Mouse (Mus musculus) heart, embryonic 11.5 days (tissue): ENCODE results near the gene Frmd4b. TPM values are rescaled to one million over a fixed set of nuclear protein-coding genes. Genes with fewer than 3 reads are reported as not detected.

ENCODE experiments used
- ATAC-seq: fragments of 200-750 bp; cut with Nextera tagmentation; replicated peaks from 2 replicates; pipeline ENCODE4 v1.8.0; 2017; ENCODE audit warnings: moderate library complexity; ENCODE audit not compliant: insufficient number of reproducible peaks, low FRiP score, low TSS enrichment
- H3K27ac ChIP-seq: fragments of 300-500 bp; sonication (generic); 2 replicates; pipeline ENCODE4 v1.5.1; 2014; ENCODE audit warnings: mild to moderate bottlenecking, low read depth, low read length
- H3K27me3 ChIP-seq: fragments of 300-500 bp; sonication (generic); 2 replicates; pipeline ENCODE4 v1.6.1; 2014; ENCODE audit warnings: mild to moderate bottlenecking, low read length, mixed read lengths; ENCODE audit not compliant: control insufficient read depth, insufficient read depth
- H3K36me3 ChIP-seq: fragments of 300-500 bp; sonication (generic); 2 replicates; pipeline ENCODE4 v1.6.1; 2014; ENCODE audit warnings: mild to moderate bottlenecking, low read length, moderate library complexity, mixed read lengths; ENCODE audit not compliant: control insufficient read depth, insufficient read depth
- H3K4me1 ChIP-seq: fragments of 300-500 bp; sonication (generic); 2 replicates; pipeline ENCODE4 v1.6.1; 2014; ENCODE audit warnings: low read length; ENCODE audit not compliant: control insufficient read depth, insufficient read depth
- H3K4me2 ChIP-seq: fragments of 300-500 bp; sonication (generic); 2 replicates; pipeline ENCODE4 v1.6.1; 2014; ENCODE audit warnings: mild to moderate bottlenecking, moderate library complexity
- H3K4me3 ChIP-seq: fragments of 300-500 bp; sonication (generic); 2 replicates; pipeline ENCODE4 v1.5.1; 2014; ENCODE audit warnings: low read depth, low read length
- H3K9ac ChIP-seq: fragments of 300-500 bp; sonication (generic); 2 replicates; pipeline ENCODE4 v1.6.1; 2014; ENCODE audit warnings: mild to moderate bottlenecking, low read depth, low read length, moderate library complexity
- H3K9me3 ChIP-seq: fragments of 300-500 bp; sonication (generic); replicated peaks from 2 replicates; pipeline ENCODE4 v1.6.1; 2016; ENCODE audit warnings: low read length; ENCODE audit not compliant: control insufficient read depth
- WGBS: fragments of 180-500 bp; shearing (Covaris S2); extraction: QIAGEN DNeasy Blood & Tissue Kit; methylation state at CpG from one replicate; pipeline ENCODE4 v1.1.7; 2014; ENCODE audit not compliant: insufficient replicate concordance; 5-methylcytosine and 5-hydroxymethylcytosine counted together
- polyA plus RNA-seq: library from polyadenylated mRNA; unstranded; fragments of >200 nt; fragmentation: Nextera tagmentation; extraction: Ambion mirVana; gene quantifications from 2 replicates; pipeline ENCODE4 v1.2.1, GENCODE M21; 2014

The Frmd4b gene
- polyA plus RNA-seq, 1 experiment from 2014 or later, result 29.3 TPM

GRCm38 (mm10) chr6:97552573-97552972 is 64.8 kb downstream of the Frmd4b start:
- H3K27ac ChIP-seq, result no peak overlapping the region
- H3K4me2 ChIP-seq, result no peak overlapping the region
- no peaks in the 10 kb centered on the region for H3K27me3 ChIP-seq
- no peaks in the 10 kb centered on the region for H3K9me3 ChIP-seq
- no peak overlapping the region for H3K9ac ChIP-seq
- H3K4me1 ChIP-seq, result peaks cover 3% of the 10 kb centered on the region
- 89% methylated on average over 3 of the region's 3 CpGs for WGBS
- H3K36me3 ChIP-seq, result no peaks in the 10 kb centered on the region
- no peak for ATAC-seq
- H3K4me3 ChIP-seq, result no peak overlapping the region

DNA sequence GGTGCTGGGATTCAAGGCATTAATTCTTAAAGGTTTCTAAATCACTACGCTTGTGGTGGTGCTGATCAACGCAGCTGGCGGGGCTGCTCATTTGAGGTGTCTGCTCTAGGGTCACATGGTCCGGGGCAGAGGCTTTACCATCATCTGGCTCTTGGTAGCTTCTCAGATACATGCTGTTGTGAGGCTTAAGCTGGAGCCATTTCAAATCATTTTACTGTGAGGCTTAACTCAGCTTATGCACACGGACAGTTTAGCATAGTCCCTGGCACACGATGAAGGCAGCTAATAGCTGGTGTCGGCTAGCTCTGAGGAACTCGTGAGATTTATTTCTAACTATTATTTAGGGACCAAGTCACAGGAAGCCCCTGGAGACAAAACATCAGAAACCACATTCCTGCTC is 65.5 kb downstream of the Frmd4b start:
- H3K4me1 ChIP-seq, result peaks cover 3% of the 10 kb centered on the region; the same call in 1 of the 2 replicates
- H3K27ac ChIP-seq, result no peak overlapping the region
- no peaks in the 10 kb centered on the region for H3K9me3 ChIP-seq
- no peak overlapping the region for H3K9ac ChIP-seq
- no peaks in the 10 kb centered on the region for H3K27me3 ChIP-seq
- no peaks in the 10 kb centered on the region for H3K36me3 ChIP-seq
- H3K4me2 ChIP-seq, result no peak overlapping the region
- WGBS, result 77% methylated on average over 8 of the region's 8 CpGs
- ATAC-seq, result no peak
- H3K4me3 ChIP-seq, result no peak overlapping the region

- peaks cover 3% of the 10 kb centered on the region; the same call in 1 of the 2 replicates for H3K4me1 ChIP-seq
- H3K4me3 ChIP-seq, result no peak overlapping the region
- 79% methylated on average over 4 of the region's 4 CpGs for WGBS
- H3K36me3 ChIP-seq, result no peaks in the 10 kb centered on the region
- H3K27me3 ChIP-seq, result no peaks in the 10 kb centered on the region
- ATAC-seq, result no peak
- H3K4me2 ChIP-seq, result no peak overlapping the region
- H3K27ac ChIP-seq, result no peak overlapping the region
- no peaks in the 10 kb centered on the region for H3K9me3 ChIP-seq
- no peak overlapping the region for H3K9ac ChIP-seq
These were observed 66.2 kb downstream of the Frmd4b start for GRCm38 (mm10) chr6:97551161-97551560.

DNA sequence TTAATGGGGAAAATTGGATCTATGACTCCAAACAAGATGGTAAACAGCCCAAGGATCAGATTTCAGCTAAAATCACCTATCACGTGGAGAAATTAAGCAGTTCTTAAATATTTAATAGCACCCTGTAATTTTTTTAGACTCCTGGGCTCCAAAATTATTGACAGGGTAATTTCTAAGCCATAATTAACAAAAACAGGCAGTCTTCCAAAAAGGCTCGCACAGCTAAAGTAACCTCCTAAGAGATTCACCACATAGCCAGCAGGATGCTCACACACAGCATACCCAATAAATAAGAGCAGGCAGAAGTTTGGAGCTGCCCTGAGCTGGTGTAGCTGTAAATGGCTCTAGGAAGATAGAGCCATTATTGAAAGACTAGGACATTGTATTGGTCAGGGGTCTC is 76.9 kb downstream of the Frmd4b start:
- H3K27me3 ChIP-seq, result no peaks in the 10 kb centered on the region
- WGBS, result 84% methylated on average over 2 of the region's 2 CpGs
- no peaks in the 10 kb centered on the region for H3K9me3 ChIP-seq
- no peak overlapping the region for H3K27ac ChIP-seq
- no peaks in the 10 kb centered on the region for H3K4me1 ChIP-seq
- H3K4me3 ChIP-seq, result no peak overlapping the region
- no peak overlapping the region for H3K4me2 ChIP-seq
- H3K9ac ChIP-seq, result no peak overlapping the region
- ATAC-seq, result no peak
- no peaks in the 10 kb centered on the region for H3K36me3 ChIP-seq

GRCm38 (mm10) chr6:97535763-97536445 is 81.4 kb downstream of the Frmd4b start:
- Histone ChIP-seq H3K27me3 (no peaks in the 10 kb centered on the region), H3K27ac (no peak overlapping the region), H3K4me2 (no peak overlapping the region), H3K9me3 (no peaks in the 10 kb centered on the region), H3K4me1 (no peaks in the 10 kb centered on the region), H3K4me3 (no peak overlapping the region), H3K36me3 (no peaks in the 10 kb centered on the region), H3K9ac (no peak overlapping the region)
- WGBS, result 79% methylated on average over 9 of the region's 9 CpGs
- no peak for ATAC-seq

- H3K9me3 ChIP-seq, result no peaks in the 10 kb centered on the region
- no peak overlapping the region for H3K9ac ChIP-seq
- H3K4me2 ChIP-seq, result no peak overlapping the region
- no peak overlapping the region for H3K4me3 ChIP-seq
- WGBS, result 68% methylated on average over 4 of the region's 4 CpGs
- no peaks in the 10 kb centered on the region for H3K36me3 ChIP-seq
- no peak overlapping the region for H3K27ac ChIP-seq
- no peak for ATAC-seq
- no peaks in the 10 kb centered on the region for H3K27me3 ChIP-seq
- no peaks in the 10 kb centered on the region for H3K4me1 ChIP-seq
These were observed 86.3 kb downstream of the Frmd4b start for GRCm38 (mm10) chr6:97531043-97531442.

DNA sequence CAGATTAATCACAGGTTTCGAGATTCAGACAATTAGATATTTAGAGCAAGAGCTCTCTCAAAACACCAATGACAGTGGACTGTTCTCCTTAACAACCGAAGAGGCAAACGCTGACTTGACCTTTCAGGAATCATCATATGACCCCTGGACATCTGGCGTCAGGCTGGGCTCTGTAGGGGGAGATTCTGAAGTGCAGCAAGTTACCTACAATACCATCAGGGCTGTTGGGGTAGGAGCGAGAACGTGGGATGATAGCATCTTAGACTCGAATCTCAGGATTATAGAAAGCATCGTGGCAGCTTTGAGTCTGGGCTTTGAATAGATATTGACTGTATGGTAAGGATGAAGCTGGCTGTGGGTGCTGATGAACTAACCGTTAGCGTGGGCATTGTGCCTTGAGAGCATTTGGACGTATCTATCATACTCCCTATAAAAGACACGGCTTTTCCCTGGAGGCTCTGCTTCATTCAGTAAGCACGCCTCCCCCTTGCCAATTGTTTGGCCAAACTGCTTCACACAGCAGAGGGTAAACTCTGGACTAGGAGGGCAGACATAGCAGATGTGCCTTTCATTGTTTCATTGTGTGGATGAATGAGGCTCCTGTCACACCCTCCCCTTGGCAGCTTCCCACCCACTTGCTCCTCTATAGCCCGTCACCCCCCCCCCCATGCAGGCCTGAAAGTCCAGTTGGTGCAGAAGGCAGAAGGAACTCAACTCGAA is 88.2 kb downstream of the Frmd4b start:
- Histone ChIP-seq H3K27me3 (no peaks in the 10 kb centered on the region), H3K36me3 (no peaks in the 10 kb centered on the region), H3K4me3 (no peak overlapping the region), H3K4me1 (no peaks in the 10 kb centered on the region), H3K4me2 (no peak overlapping the region), H3K9ac (no peak overlapping the region), H3K27ac (no peak overlapping the region), H3K9me3 (no peaks in the 10 kb centered on the region)
- ATAC-seq, result no peak
- 71% methylated on average over 15 of the region's 15 CpGs for WGBS

GRCm38 (mm10) chr6:97526092-97526491 is 91.2 kb downstream of the Frmd4b start:
- Histone ChIP-seq H3K4me2 (no peak overlapping the region), H3K9me3 (no peaks in the 10 kb centered on the region), H3K9ac (no peak overlapping the region), H3K36me3 (no peaks in the 10 kb centered on the region), H3K4me3 (no peak overlapping the region), H3K27ac (no peak overlapping the region), H3K4me1 (0 out of 2 replicates have a peak, but pooled peaks cover 3% of the 10 kb centered on the region), H3K27me3 (no peaks in the 10 kb centered on the region)
- WGBS, result 19% methylated on average over 8 of the region's 8 CpGs
- no peak for ATAC-seq
